Mouse (Mus musculus): Measurements from ENCODE around the gene Ace.

DNA sequence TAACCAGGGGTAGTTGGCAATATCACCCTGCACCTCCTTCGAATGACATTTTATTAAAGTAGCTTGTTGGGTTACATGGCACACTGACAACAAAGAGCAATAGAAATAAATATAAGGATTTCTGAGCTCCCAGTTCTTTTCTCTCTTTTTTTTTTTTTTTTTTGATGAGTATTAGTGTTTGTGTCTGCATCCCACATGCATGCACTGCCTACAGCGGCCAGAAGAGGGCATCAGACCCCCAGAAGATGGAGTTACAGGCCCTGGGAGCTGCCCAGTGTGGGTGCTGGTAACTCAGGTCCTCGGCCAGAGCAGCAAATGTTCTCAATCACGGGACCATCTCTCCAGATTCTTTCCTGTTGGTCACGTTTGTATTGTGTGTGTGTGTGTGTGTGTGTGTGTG is 3.1 kb upstream of the Ace start:
- TF ChIP-seq CTCF (IDR thresholded peaks at IDR 0.05; ENCODE audit: low read depth) (no peak), EP300 (IDR thresholded peaks at IDR 0.05; ENCODE audit: low read depth) (no peak)

Data from heart, postnatal 0 days (tissue).